Mouse (Mus musculus) olfactory bulb, adult 2 months (tissue): ENCODE data around the gene Fermt2. TPM values are rescaled to one million over a fixed set of nuclear protein-coding genes. Genes with fewer than 3 reads are reported as not detected.
"Not testable (repeated sequence)": the region's sequence is repeated elsewhere in the genome, so short reads cannot be mapped to it uniquely, and the experiment has no call there.

ENCODE experiments used
- H3K27ac ChIP-seq: fragments of 200-500 bp; 2 replicates; pipeline ENCODE4 v1.5.1; 2012; ENCODE audit warnings: low read depth, low read length; ENCODE audit not compliant: insufficient read depth
- H3K4me1 ChIP-seq: fragments of 200-500 bp; 2 replicates; pipeline ENCODE4 v1.6.1; 2012; ENCODE audit warnings: low read length; ENCODE audit not compliant: control insufficient read depth, insufficient read depth
- H3K4me3 ChIP-seq: fragments of 200-500 bp; 2 replicates; pipeline ENCODE4 v1.5.1; 2012; ENCODE audit warnings: mild to moderate bottlenecking, low read depth, low read length, moderate library complexity; ENCODE audit not compliant: insufficient read depth
- CTCF ChIP-seq: fragments of 200-500 bp; IDR thresholded peaks from 2 replicates; pipeline ENCODE4 v1.5.1; 2012; ENCODE audit warnings: low read depth, mild to moderate bottlenecking, low read length, moderate library complexity; ENCODE audit not compliant: insufficient read depth
- POLR2A ChIP-seq: fragments of 200-500 bp; IDR thresholded peaks from 2 replicates; pipeline ENCODE4 v1.6.1; 2012; ENCODE audit warnings: mild to moderate bottlenecking, low read depth, low read length, moderate library complexity; ENCODE audit not compliant: insufficient read depth
- WGBS: fragments of 180-500 bp; shearing (Covaris S2); methylation state at CpG from one replicate; pipeline ENCODE4 v1.1.7; 2018; 5-methylcytosine and 5-hydroxymethylcytosine counted together
- polyA plus RNA-seq: library from polyadenylated mRNA; stranded (reverse); fragments of >200 nt; gene quantifications from 2 replicates; pipeline ENCODE4 v1.2.4, GENCODE M21; 2012; ENCODE audit warnings: low replicate concordance; ENCODE audit not compliant: missing spikeins, insufficient read depth, insufficient read length

Fermt2 gene
- polyA plus RNA-seq, 1 experiment: 298 TPM

GRCm38 (mm10) chr14:45500052-45500451 lies 29.9 kb downstream of the Fermt2 start:
- H3K27ac ChIP-seq: no peak overlapping the region
- peaks cover 8% of the 10 kb centered on the region for H3K4me1 ChIP-seq
- no peak for TF ChIP-seq CTCF
- no peak for TF ChIP-seq POLR2A
- 47% methylated on average over 11 of the region's 11 CpGs for WGBS
- no peak overlapping the region for H3K4me3 ChIP-seq

GRCm38 (mm10) chr14:45497116-45497515 lies 32.8 kb downstream of the Fermt2 start:
- Histone ChIP-seq H3K4me1 (peaks cover 8% of the 10 kb centered on the region), H3K4me3 (no peak overlapping the region), H3K27ac (no peak overlapping the region)
- no peak for TF ChIP-seq CTCF
- no peak for TF ChIP-seq POLR2A
- 83% methylated on average over 3 of the region's 3 CpGs for WGBS

- not testable (repeated sequence) for H3K4me3 ChIP-seq, H3K4me1 ChIP-seq, H3K27ac ChIP-seq
- 95% methylated on average over 14 of the region's 14 CpGs for WGBS
Measured at GRCm38 (mm10) chr14:45495810-45496209, 34.1 kb downstream of the Fermt2 start.

- TF ChIP-seq POLR2A (no peak), CTCF (no peak)
- H3K4me1 ChIP-seq: no peaks in the 10 kb centered on the region
- 94% methylated on average over 4 of the region's 4 CpGs for WGBS
Measured at GRCm38 (mm10) chr14:45493891-45494290, 36.0 kb downstream of the Fermt2 start.

GRCm38 (mm10) chr14:45492668-45493067 lies 37.2 kb downstream of the Fermt2 start:
- Histone ChIP-seq H3K27ac (no peak overlapping the region), H3K4me3 (no peak overlapping the region), H3K4me1 (no peaks in the 10 kb centered on the region)
- TF ChIP-seq CTCF (no peak), POLR2A (no peak)
- WGBS: 91% methylated on average over 4 of the region's 4 CpGs

More at GRCm38 (mm10) chr14:45493891-45494290, 36.0 kb downstream of the Fermt2 start:
- no peak overlapping the region for H3K27ac ChIP-seq
- H3K4me3 ChIP-seq: no peak overlapping the region

- no peak overlapping the region for H3K4me3 ChIP-seq
- no peak for TF ChIP-seq POLR2A
- WGBS: 51% methylated on average over 4 of the region's 4 CpGs
- H3K4me1 ChIP-seq: no peaks in the 10 kb centered on the region
- H3K27ac ChIP-seq: no peak overlapping the region
Measured at GRCm38 (mm10) chr14:45492038-45492437, 37.9 kb downstream of the Fermt2 start.

- 92% methylated on average over 2 of the region's 2 CpGs for WGBS
- not testable (repeated sequence) for H3K4me3 ChIP-seq, H3K4me1 ChIP-seq, H3K27ac ChIP-seq
Measured at GRCm38 (mm10) chr14:45487201-45487600, 42.7 kb downstream of the Fermt2 start.

- not testable (repeated sequence) for H3K4me1 ChIP-seq, H3K4me3 ChIP-seq, H3K27ac ChIP-seq
- 94% methylated on average over 11 of the region's 11 CpGs for WGBS
Measured at GRCm38 (mm10) chr14:45483361-45483760, 46.6 kb downstream of the Fermt2 start.

- no peak overlapping the region for H3K4me3 ChIP-seq
- TF ChIP-seq CTCF (no peak), POLR2A (no peak)
- 64% methylated on average over 9 of the region's 9 CpGs for WGBS
- H3K27ac ChIP-seq: no peak overlapping the region
- H3K4me1 ChIP-seq: no peaks in the 10 kb centered on the region
Measured at GRCm38 (mm10) chr14:45478977-45479806, 50.7 kb downstream of the Fermt2 start.

GRCm38 (mm10) chr14:45478515-45478914 lies 51.4 kb downstream of the Fermt2 start:
- Histone ChIP-seq H3K27ac (no peak overlapping the region), H3K4me1 (no peaks in the 10 kb centered on the region), H3K4me3 (no peak overlapping the region)
- TF ChIP-seq POLR2A (no peak), CTCF (no peak)
- WGBS: 59% methylated on average over 3 of the region's 3 CpGs
